Mouse (Mus musculus): Measurements from ENCODE around the gene Wnt5b.

Wnt5b gene

DNA sequence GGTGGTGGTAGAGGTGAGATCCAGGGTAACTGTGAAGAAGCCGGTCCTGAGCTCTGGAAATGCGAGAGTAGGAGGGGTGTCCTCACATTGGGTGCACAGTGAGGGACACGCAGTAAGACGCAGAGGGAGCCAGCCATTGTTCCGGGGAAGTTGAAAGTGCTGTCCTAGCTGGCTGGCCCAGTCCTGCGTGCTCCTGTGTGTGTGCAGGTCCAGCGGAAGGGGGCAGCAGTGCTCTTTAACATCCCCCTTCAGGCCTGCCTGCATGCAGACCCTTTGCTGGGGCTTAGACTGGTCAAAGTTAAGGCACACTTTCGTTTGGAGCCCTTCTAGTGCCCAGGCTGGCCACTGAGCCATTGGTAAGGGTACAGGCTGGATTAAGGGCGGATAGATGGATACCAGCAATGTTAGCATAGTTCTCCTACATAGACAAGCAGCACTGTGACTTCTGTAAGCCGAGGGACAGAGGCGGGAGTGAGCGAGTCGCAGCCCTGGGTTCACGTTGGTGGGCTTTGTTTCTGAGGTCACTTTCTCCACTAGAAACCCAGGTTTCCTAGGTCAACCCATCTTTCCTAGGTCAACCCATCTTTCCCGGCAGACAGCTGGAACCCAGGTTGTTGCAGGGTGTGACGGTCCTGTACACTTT lies 61.1 kb downstream of the Wnt5b start:
- DNase-seq (ENCODE audit: low spot score), result peak; percentile 60

- peak; percentile 19 for DNase-seq (ENCODE audit: low spot score)
These were observed 62.3 kb downstream of the Wnt5b start for GRCm38 (mm10) chr6:119481741-119482390.

GRCm38 (mm10) chr6:119480706-119481331 lies 63.3 kb downstream of the Wnt5b start:
- DNase-seq (ENCODE audit: low spot score), result peak; percentile 22

GRCm38 (mm10) chr6:119479876-119480705 lies 64.1 kb downstream of the Wnt5b start:
- DNase-seq (ENCODE audit: low spot score), result peak; percentile 57

GRCm38 (mm10) chr6:119479343-119479875 lies 64.7 kb downstream of the Wnt5b start, which contains the start of gene Fbxl14:
Gene Fbxl14 (plus strand): TSS chr6:119479668.
- peak; percentile 41 for DNase-seq (ENCODE audit: low spot score)

- DNase-seq (ENCODE audit: low spot score), result peak; percentile 87
These were observed 65.4 kb downstream of the Wnt5b start for GRCm38 (mm10) chr6:119478560-119479342.

GRCm38 (mm10) chr6:119477686-119478310 lies 66.3 kb downstream of the Wnt5b start:
- DNase-seq (ENCODE audit: low spot score), result no peak

GRCm38 (mm10) chr6:119475988-119476387 lies 68.2 kb downstream of the Wnt5b start:
- DNase-seq (ENCODE audit: low spot score), result no peak

DNA sequence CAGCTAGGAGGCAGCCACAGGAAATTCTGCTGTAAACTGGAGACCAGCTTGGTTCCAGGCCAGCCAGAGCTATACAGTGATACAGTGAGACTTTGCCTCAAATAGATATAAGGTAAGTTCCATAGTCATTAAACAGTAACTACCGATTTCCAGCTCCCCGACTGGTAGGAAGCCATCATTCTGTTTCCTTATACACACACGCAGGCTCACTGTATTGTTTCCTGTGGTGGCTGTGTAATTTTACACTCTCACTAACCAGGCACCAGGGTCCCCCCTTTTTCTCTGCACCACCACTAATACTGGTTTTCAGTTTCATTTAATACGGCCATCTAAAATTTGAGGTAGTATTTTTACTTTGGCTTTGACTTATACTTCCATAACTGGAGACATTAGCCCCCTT lies 70.2 kb downstream of the Wnt5b start:
- DNase-seq (ENCODE audit: low spot score), result no peak

- no peak for DNase-seq (ENCODE audit: low spot score)
These were observed 70.7 kb downstream of the Wnt5b start for GRCm38 (mm10) chr6:119473446-119473845.

DNA sequence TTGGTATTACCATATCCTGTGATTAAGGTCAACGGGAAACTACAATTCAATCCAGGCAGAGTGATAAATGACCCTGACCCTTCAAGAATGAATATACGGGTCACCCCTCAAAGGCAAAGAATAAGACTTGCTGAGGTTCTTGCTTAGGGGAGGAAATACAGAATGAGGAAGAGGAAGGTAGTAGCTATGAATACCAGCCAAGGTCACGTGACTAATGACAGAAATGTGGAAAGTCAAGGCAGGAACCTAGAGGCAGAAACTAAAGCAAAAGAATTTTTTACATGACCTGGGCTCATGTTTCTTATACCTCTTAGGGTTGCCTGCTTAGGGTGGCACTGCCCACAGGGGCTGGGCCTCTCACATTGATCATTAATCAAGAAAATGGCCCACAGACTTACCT lies 71.4 kb downstream of the Wnt5b start:
- no peak for DNase-seq (ENCODE audit: low spot score)

DNA sequence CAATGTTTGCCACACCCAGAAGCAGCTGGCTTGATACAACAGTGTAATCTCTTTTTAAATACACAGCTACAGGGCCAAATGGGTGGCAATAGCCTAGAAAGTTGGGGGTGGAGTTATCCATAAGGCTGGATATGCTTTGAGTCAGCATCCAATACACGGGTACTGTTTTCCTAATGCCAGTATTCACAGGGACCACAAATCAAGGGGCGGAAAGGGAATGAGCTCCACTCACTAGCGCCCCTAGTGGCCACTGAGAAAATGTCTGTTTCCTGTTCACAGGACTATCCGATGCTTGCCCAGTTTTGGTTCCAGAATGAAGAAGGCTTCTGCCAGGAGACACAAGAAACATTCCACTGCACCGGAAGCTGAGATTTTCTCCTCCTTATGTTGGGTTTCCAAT lies 72.0 kb downstream of the Wnt5b start:
- peak; percentile 61 for DNase-seq (ENCODE audit: low spot score)

DNA sequence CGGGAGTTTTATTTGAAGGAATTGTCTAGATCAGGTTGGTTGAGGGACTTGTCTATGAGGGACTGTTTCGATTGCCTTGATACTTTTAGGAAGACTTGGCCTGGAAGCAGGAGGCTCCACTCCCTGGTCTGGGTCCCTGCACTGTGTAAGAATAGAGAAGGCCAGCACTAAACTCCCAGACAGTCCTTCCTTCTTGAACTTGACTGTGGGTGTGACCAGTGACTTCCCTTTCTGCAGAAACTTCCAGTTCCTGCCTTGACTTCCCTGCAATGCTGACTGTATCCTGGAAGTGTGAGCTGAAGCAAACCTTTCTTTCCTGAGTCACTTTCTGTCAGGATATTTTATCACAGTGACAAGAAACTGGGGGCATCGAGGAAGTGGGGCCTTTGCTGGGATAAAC lies 73.4 kb downstream of the Wnt5b start:
- no peak for DNase-seq (ENCODE audit: low spot score)

DNA sequence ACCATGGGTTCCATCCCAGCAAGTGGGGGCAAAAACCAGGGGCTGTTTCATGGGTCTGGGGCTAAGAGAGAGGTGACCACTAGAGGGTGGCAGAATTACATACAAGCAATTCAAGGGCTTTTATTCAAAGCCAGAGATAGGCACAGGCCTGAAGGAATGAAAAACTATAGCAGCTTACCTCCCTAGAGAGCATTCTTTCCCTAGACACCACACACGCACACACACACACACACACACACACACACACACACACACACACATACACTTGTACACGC lies 76.4 kb downstream of the Wnt5b start:
- no peak for DNase-seq (ENCODE audit: low spot score)

GRCm38 (mm10) chr6:119466921-119467784 lies 77.0 kb downstream of the Wnt5b start:
- DNase-seq (ENCODE audit: low spot score), result peak; percentile 28

GRCm38 (mm10) chr6:119466161-119466560 lies 78.0 kb downstream of the Wnt5b start:
- no peak for DNase-seq (ENCODE audit: low spot score)

DNA sequence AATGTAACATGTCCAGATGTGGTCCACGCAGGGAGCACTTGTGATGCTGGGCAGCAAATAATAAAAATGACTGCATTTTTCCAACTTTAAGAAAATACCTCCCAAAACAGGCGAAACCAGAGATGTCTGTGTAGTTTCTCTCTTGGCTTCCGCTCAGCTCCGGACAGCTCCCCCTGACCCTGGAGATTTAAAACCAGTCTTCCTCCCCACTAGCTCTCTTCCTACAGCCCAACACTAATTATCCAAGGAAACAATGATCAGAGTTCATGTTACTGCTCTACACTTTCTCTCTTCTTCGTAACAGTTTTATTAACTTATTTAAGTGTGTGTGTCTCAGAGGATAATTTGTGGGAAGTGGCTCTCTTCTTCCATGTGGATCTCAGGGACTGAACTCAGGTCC lies 83.8 kb downstream of the Wnt5b start:
- no peak for DNase-seq (ENCODE audit: low spot score)

DNA sequence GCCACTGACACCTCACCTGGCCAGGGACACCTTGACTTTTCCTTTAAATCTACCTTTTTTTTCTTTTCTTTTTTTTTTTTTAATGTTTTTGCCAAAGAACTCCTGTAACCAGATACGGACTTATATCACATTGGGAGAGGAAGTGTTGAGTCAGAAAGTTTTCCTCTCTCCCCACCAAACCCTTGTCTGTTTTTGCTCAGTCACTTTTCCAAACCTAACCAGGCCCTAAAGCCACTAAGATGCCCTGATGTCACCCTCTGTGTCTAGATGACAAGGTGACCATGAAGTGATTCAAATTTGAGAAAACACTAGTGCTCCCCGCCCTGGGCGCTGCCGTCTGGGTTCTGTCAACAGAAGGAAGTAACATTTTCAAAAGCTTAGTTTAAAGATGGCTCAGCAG lies 85.1 kb downstream of the Wnt5b start:
- DNase-seq (ENCODE audit: low spot score), result no peak

DNA sequence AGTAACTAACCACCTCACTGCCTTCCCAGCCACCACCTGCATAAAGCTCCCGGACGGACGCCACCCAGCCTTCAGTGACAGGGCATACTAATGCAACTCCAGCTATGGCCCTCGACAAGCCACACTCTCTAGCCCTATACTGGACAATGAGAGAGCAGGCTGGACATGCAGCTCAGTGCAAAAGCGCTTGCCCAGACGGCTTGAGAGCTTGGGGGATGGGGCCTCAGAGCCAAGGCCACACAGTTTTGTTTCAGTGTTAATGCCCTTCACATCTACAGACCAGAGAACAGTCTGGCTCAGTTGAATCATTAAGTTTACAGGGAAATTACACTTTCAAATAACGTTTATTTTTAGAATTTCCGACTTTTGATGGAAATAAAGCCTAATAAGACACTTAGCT lies 86.0 kb downstream of the Wnt5b start:
- no peak for DNase-seq (ENCODE audit: low spot score)

- peak; percentile 54 for DNase-seq (ENCODE audit: low spot score)
These were observed 92.1 kb downstream of the Wnt5b start for GRCm38 (mm10) chr6:119451981-119452499.

Data from urinary bladder, postnatal 14 days (tissue).